Mouse (Mus musculus): ENCODE data around the gene Rngtt. TPM values are rescaled to one million over a fixed set of nuclear protein-coding genes. Genes with fewer than 3 reads are reported as not detected.
A peak's percentile ranks its signal among the peaks of the same experiment; 100 is the strongest.
"Not testable (repeated sequence)": the region's sequence is repeated elsewhere in the genome, so short reads cannot be mapped to it uniquely, and the experiment has no call there.

Gene Rngtt
- polyA plus RNA-seq, 1 experiment = 5.1 TPM

GRCm38 (mm10) chr4:33303057-33303456 lies 7.1 kb upstream of the Rngtt start:
- no peaks in the 10 kb centered on the region for H3K36me3 ChIP-seq (ENCODE audit: control insufficient read depth, insufficient read depth)
- no peak overlapping the region for H3ac ChIP-seq (ENCODE audit: control insufficient read depth, insufficient read length, low read depth)
- no peaks in the 10 kb centered on the region for H3K27me3 ChIP-seq (ENCODE audit: control insufficient read depth, insufficient read depth, insufficient read length)
- H3K79me2 ChIP-seq (ENCODE audit: control insufficient read depth, insufficient read depth) = no peaks in the 10 kb centered on the region
- no peak overlapping the region for H3K4me3 ChIP-seq (ENCODE audit: insufficient read depth, poor library complexity, severe bottlenecking)
- no peaks in the 10 kb centered on the region for H3K79me3 ChIP-seq (ENCODE audit: low read depth)
- TF ChIP-seq MAX (IDR thresholded peaks at IDR 0.05) (no peak), FOSL1 (IDR thresholded peaks at IDR 0.05; ENCODE audit: insufficient read depth, low read length, poor library complexity, severe bottlenecking) (no peak), CTCF (IDR thresholded peaks at IDR 0.05; ENCODE audit: control insufficient read depth, insufficient read depth, insufficient read length) (no peak), USF1 (IDR thresholded peaks at IDR 0.05; ENCODE audit: low read depth) (no peak), MYOD1 (IDR thresholded peaks at IDR 0.05; ENCODE audit: control insufficient read depth, insufficient read length, low read depth) (no peak), CEBPB (IDR thresholded peaks at IDR 0.05; ENCODE audit: low read depth) (no peak), MYOG (IDR thresholded peaks at IDR 0.05; ENCODE audit: control insufficient read depth, extremely low read depth, insufficient read length) (no peak)

DNA sequence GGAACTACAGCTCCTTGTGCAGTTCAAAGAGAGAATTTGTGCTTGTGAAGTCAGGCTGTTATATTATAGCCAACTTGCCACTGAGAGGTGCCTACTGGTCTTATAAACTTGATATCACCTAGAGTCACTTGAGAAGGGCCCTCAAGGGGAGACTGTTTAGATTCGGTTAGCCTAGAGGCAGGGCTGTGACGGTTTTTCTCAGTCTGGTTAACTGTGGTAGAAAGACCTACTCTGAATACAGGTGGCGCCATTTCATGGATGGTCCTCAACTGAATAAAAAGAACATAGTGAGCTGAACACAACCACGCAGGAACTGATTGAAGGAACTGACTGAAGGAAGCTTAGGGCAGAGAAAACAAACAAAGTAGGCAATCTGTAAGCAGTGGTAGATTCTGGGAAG lies 3.0 kb upstream of the Rngtt start:
- peaks cover 19% of the 10 kb centered on the region for H3K79me3 ChIP-seq (ENCODE audit: low read depth)
- no peak overlapping the region for H3ac ChIP-seq (ENCODE audit: control insufficient read depth, insufficient read length, low read depth)
- peaks cover 20% of the 10 kb centered on the region for H3K79me2 ChIP-seq (ENCODE audit: control insufficient read depth, insufficient read depth)
- no peak for TF ChIP-seq CEBPB (IDR thresholded peaks at IDR 0.05; ENCODE audit: low read depth)
- no peaks in the 10 kb centered on the region for H3K27me3 ChIP-seq (ENCODE audit: control insufficient read depth, insufficient read depth, insufficient read length)
- no peaks in the 10 kb centered on the region for H3K36me3 ChIP-seq (ENCODE audit: control insufficient read depth, insufficient read depth)
- no peak overlapping the region for H3K4me3 ChIP-seq (ENCODE audit: insufficient read depth, poor library complexity, severe bottlenecking)

GRCm38 (mm10) chr4:33310840-33311437 lies 828 bp downstream of the Rngtt start:
- Histone ChIP-seq H3K79me3 (ENCODE audit: low read depth) (peaks cover 47% of the 10 kb centered on the region), H3K4me3 (ENCODE audit: insufficient read depth, poor library complexity, severe bottlenecking) (peak overlapping the region; percentile 98), H3ac (ENCODE audit: control insufficient read depth, insufficient read length, low read depth) (peak overlapping the region; percentile 84), H3K27me3 (ENCODE audit: control insufficient read depth, insufficient read depth, insufficient read length) (no peaks in the 10 kb centered on the region), H3K79me2 (ENCODE audit: control insufficient read depth, insufficient read depth) (peaks cover 58% of the 10 kb centered on the region), H3K36me3 (ENCODE audit: control insufficient read depth, insufficient read depth) (no peaks in the 10 kb centered on the region)
- TF ChIP-seq USF1 (IDR thresholded peaks at IDR 0.05; ENCODE audit: low read depth) (no peak), MYOG (IDR thresholded peaks at IDR 0.05; ENCODE audit: control insufficient read depth, extremely low read depth, insufficient read length) (no peak), CEBPB (IDR thresholded peaks at IDR 0.05; ENCODE audit: low read depth) (no peak), MYOD1 (IDR thresholded peaks at IDR 0.05; ENCODE audit: control insufficient read depth, insufficient read length, low read depth) (no peak), MAX (IDR thresholded peaks at IDR 0.05) (no peak), CTCF (IDR thresholded peaks at IDR 0.05; ENCODE audit: control insufficient read depth, insufficient read depth, insufficient read length) (no peak), FOSL1 (IDR thresholded peaks at IDR 0.05; ENCODE audit: insufficient read depth, low read length, poor library complexity, severe bottlenecking) (no peak)

DNA sequence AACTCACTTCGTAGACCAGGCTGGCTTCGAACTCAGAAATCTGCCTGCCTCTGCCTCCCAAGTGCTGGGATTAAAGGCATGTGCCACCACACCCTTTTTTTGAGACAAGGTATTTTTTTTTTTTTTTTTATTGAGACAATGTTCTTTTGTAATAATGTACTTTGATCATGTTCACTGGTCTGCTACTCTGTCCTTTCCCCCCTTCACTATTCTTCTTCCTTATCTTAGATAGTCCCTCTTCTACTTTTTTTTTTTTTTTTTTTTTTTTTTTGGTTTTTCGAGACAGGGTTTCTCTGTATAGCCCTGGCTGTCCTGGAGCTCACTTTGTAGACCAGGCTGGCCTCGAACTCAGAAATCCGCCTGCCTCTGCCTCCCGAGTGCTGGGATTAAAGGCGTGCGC lies 4.0 kb downstream of the Rngtt start:
- H3K79me3 ChIP-seq (ENCODE audit: low read depth) = peaks cover 77% of the 10 kb centered on the region
- H3K27me3 ChIP-seq (ENCODE audit: control insufficient read depth, insufficient read depth, insufficient read length); H3ac ChIP-seq (ENCODE audit: control insufficient read depth, insufficient read length, low read depth); H3K4me3 ChIP-seq (ENCODE audit: insufficient read depth, poor library complexity, severe bottlenecking); H3K36me3 ChIP-seq (ENCODE audit: control insufficient read depth, insufficient read depth): not testable (repeated sequence)
- H3K79me2 ChIP-seq (ENCODE audit: control insufficient read depth, insufficient read depth) = peaks cover 90% of the 10 kb centered on the region

GRCm38 (mm10) chr4:33315840-33316239 lies 5.7 kb downstream of the Rngtt start:
- H3K79me2 ChIP-seq (ENCODE audit: control insufficient read depth, insufficient read depth) = peaks cover 100% of the 10 kb centered on the region
- no peak overlapping the region for H3ac ChIP-seq (ENCODE audit: control insufficient read depth, insufficient read length, low read depth)

GRCm38 (mm10) chr4:33331147-33331546 lies 21.0 kb downstream of the Rngtt start:
- Histone ChIP-seq H3K36me3 (ENCODE audit: control insufficient read depth, insufficient read depth) (peaks cover 74% of the 10 kb centered on the region), H3K27me3 (ENCODE audit: control insufficient read depth, insufficient read depth, insufficient read length) (no peaks in the 10 kb centered on the region)
- no peak for TF ChIP-seq MYOD1 (IDR thresholded peaks at IDR 0.05; ENCODE audit: control insufficient read depth, insufficient read length, low read depth)
- TF ChIP-seq CEBPB (IDR thresholded peaks at IDR 0.05; ENCODE audit: low read depth) = no peak
- TF ChIP-seq MYOG (IDR thresholded peaks at IDR 0.05; ENCODE audit: control insufficient read depth, extremely low read depth, insufficient read length) = no peak
- TF ChIP-seq USF1 (IDR thresholded peaks at IDR 0.05; ENCODE audit: low read depth) = no peak
- no peak for TF ChIP-seq CTCF (IDR thresholded peaks at IDR 0.05; ENCODE audit: control insufficient read depth, insufficient read depth, insufficient read length)
- TF ChIP-seq FOSL1 (IDR thresholded peaks at IDR 0.05; ENCODE audit: insufficient read depth, low read length, poor library complexity, severe bottlenecking) = no peak
- TF ChIP-seq MAX (IDR thresholded peaks at IDR 0.05) = no peak

More at GRCm38 (mm10) chr4:33315840-33316239, 5.7 kb downstream of the Rngtt start:
- no peak for TF ChIP-seq MYOD1 (IDR thresholded peaks at IDR 0.05; ENCODE audit: control insufficient read depth, insufficient read length, low read depth)
- TF ChIP-seq USF1 (IDR thresholded peaks at IDR 0.05; ENCODE audit: low read depth) = no peak
- TF ChIP-seq CEBPB (IDR thresholded peaks at IDR 0.05; ENCODE audit: low read depth) = no peak
- TF ChIP-seq MAX (IDR thresholded peaks at IDR 0.05) = no peak
- no peak for TF ChIP-seq FOSL1 (IDR thresholded peaks at IDR 0.05; ENCODE audit: insufficient read depth, low read length, poor library complexity, severe bottlenecking)
- TF ChIP-seq CTCF (IDR thresholded peaks at IDR 0.05; ENCODE audit: control insufficient read depth, insufficient read depth, insufficient read length) = no peak
- no peak for TF ChIP-seq MYOG (IDR thresholded peaks at IDR 0.05; ENCODE audit: control insufficient read depth, extremely low read depth, insufficient read length)
- Histone ChIP-seq H3K79me3 (ENCODE audit: low read depth) (peaks cover 86% of the 10 kb centered on the region), H3K27me3 (ENCODE audit: control insufficient read depth, insufficient read depth, insufficient read length) (no peaks in the 10 kb centered on the region), H3K4me3 (ENCODE audit: insufficient read depth, poor library complexity, severe bottlenecking) (no peak overlapping the region), H3K36me3 (ENCODE audit: control insufficient read depth, insufficient read depth) (no peaks in the 10 kb centered on the region)

More at GRCm38 (mm10) chr4:33331147-33331546, 21.0 kb downstream of the Rngtt start:
- no peak overlapping the region for H3ac ChIP-seq (ENCODE audit: control insufficient read depth, insufficient read length, low read depth)
- no peaks in the 10 kb centered on the region for H3K79me2 ChIP-seq (ENCODE audit: control insufficient read depth, insufficient read depth)
- peaks cover 1% of the 10 kb centered on the region for H3K79me3 ChIP-seq (ENCODE audit: low read depth)
- H3K4me3 ChIP-seq (ENCODE audit: insufficient read depth, poor library complexity, severe bottlenecking) = no peak overlapping the region

Measured in C2C12 (cell line).